Comparison of ENCODE assay signal across 18 mouse cellular contexts in the genomic region with DNA sequence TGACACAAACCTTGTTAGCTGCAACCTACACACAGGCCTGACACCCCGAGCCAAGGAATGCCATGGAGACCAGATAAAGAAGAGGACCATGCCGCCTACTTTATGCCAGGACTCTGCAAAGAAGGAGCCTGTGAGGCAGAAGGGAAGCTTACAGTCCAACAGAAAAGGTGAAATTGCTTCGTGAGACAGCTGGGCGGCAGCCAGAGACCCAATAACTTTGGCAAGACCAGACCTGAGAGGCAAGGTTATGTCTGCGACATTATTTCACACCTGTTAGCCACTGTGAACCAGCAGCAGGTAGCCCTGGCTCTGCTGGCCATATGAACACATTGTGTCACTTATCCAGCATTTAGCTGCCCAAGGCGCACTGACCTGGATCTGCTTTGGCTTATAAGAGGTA.
"Had no signal": no experiment of that assay in that cellular context is flagged by ENCODE, and none has a peak within 500 bp of the region (broad histone marks: within the 10 kb centered on the region; RNA-seq: fewer than 3 reads in every experiment).

No protein-coding gene starts in this region.

- DNase-seq: liver, postnatal 0 days; lung, adult 2 months; lung, postnatal 14 days; lung, postnatal 36 days; right cerebral cortex, postnatal 14 days; thymus, adult 2 months; thymus, postnatal 25 days; thymus, postnatal 4 days had no signal

- H3K36me3 ChIP-seq: liver, embryonic 15.5 days; lung, embryonic 15.5 days; midbrain, embryonic 13.5 days; neural tube, embryonic 12.5 days; stomach, embryonic 15.5 days had no signal

- H3K27me3 ChIP-seq: stomach, embryonic 15.5 days had no signal

- H3K9ac ChIP-seq: liver, embryonic 15.5 days; liver, postnatal 0 days; lung, embryonic 15.5 days; midbrain, embryonic 13.5 days; neural tube, embryonic 12.5 days; stomach, embryonic 15.5 days had no signal

- H3K27ac ChIP-seq: liver, embryonic 15.5 days; lung, embryonic 15.5 days; macrophage; midbrain, embryonic 13.5 days; neural tube, embryonic 12.5 days; stomach, embryonic 15.5 days; stomach, postnatal 0 days had no signal

- ATAC-seq: liver, postnatal 0 days; lung, postnatal 0 days; midbrain, embryonic 13.5 days; midbrain, embryonic 16.5 days had no signal

- H3K9me3 ChIP-seq: liver, embryonic 15.5 days; lung, embryonic 15.5 days; megakaryocyte, embryonic 14.5 days; midbrain, embryonic 13.5 days; neural tube, embryonic 12.5 days; stomach, embryonic 15.5 days had no signal

- H3K4me3 ChIP-seq: liver, embryonic 15.5 days; lung, embryonic 15.5 days; megakaryocyte, embryonic 14.5 days; midbrain, embryonic 13.5 days; neural tube, embryonic 12.5 days; stomach, embryonic 15.5 days had no signal

- H3K4me1 ChIP-seq: liver, embryonic 15.5 days; lung, embryonic 15.5 days; megakaryocyte, embryonic 14.5 days had no signal

- H3K4me2 ChIP-seq: liver, embryonic 15.5 days; lung, embryonic 15.5 days; midbrain, embryonic 13.5 days; neural tube, embryonic 12.5 days; stomach, embryonic 15.5 days had no signal
